Mouse (Mus musculus): Measurements from ENCODE around the gene Man1c1. TPM values are rescaled to one million over a fixed set of nuclear protein-coding genes. Genes with fewer than 3 reads are reported as not detected.
A peak's percentile ranks its signal among the peaks of the same experiment; 100 is the strongest.

Gene Man1c1
- polyA plus RNA-seq, 1 experiment from 2014 or later = 4.1 TPM

DNA sequence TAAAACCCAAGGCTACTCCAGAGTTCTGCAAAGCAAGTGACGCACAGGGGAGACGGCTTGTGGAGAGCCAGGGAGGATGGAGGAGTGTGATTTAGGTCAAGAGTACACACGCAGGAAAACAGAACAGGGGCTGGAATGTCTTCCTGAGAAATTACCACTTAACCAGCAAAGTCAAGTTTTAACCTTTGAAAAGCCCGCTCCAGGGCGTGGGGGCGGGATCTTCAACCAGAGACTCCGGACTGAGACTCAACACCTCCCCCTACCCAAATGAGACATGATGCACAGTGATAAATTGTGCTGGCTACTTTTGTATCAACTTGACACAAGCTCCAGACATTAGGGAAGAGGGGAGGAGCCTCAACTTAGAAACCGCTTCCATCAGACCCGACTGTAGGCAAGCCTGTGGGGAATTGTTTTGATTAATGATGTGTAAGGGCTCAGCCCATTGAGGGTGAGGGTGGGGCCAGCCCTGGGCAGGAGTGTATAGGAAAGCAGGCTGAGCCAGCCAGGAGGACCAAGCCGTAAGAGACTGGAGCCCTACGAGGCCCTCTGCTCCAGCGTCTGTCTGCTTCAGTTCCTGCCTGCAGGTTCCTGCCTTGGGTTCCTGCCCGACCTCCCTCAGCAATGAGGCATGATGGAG is 17.9 kb downstream of the Man1c1 start:
- Histone ChIP-seq H3K9ac (ENCODE audit: low read depth, low read length) (no peak overlapping the region), H3K27ac (ENCODE audit: low read depth, low read length) (no peak overlapping the region), H3K36me3 (ENCODE audit: control insufficient read depth, insufficient read depth, low read length) (peaks cover 2% of the 10 kb centered on the region; the same call in 1 of the 2 replicates), H3K4me1 (replicated peaks; ENCODE audit: control insufficient read depth, insufficient read depth, low read length) (peaks cover 12% of the 10 kb centered on the region), H3K27me3 (replicated peaks; ENCODE audit: control insufficient read depth, insufficient read depth, low read length) (no peaks in the 10 kb centered on the region), H3K4me2 (no peak overlapping the region), H3K9me3 (ENCODE audit: control insufficient read depth, low read length) (peaks cover 2% of the 10 kb centered on the region; the same call in 1 of the 2 replicates), H3K4me3 (ENCODE audit: low read depth, low read length) (no peak overlapping the region)
- no peak for DNase-seq (ENCODE audit: low spot score)
- WGBS = 77% methylated on average over 13 of the region's 13 CpGs
- ATAC-seq (replicated peaks; ENCODE audit: low FRiP score) = no peak

DNA sequence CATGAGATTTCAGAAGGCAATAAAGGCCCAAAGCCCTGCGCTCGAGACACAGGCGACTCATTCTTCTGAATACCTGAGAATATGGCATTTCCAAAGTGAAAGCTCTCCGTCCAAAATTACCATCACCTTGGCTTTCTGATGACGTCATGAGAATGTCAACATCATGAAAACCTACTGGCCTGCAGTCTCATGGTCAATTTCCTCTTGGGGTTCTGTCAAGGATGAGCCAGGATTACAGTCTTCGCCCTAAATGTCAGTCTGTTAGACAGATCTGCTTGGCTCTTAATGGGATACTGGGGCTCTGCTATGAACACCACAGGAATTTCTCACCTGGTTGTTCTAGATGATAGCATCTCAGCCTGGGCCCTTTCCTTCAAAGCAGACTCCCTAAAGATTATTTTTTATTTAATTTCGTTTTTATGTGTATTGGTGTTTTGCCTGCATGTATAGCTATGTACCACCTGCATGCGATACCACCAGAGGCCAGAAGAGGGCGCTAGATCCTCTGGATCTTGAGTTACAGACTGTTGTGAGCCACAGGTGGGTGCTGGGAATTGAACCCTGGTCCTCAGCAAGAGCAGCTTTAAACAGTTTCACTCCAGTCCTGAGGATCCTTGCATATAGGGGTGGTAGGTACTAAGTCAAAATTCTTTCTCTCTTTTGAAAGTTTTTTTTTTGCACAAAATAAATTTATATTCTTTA is 19.3 kb downstream of the Man1c1 start:
- ATAC-seq (replicated peaks; ENCODE audit: low FRiP score) (no peak), DNase-seq (ENCODE audit: low spot score) (no peak)
- 81% methylated on average over 9 of the region's 9 CpGs for WGBS
- Histone ChIP-seq H3K4me3 (ENCODE audit: low read depth, low read length) (no peak overlapping the region), H3K9ac (ENCODE audit: low read depth, low read length) (no peak overlapping the region), H3K4me1 (replicated peaks; ENCODE audit: control insufficient read depth, insufficient read depth, low read length) (peaks cover 12% of the 10 kb centered on the region), H3K9me3 (ENCODE audit: control insufficient read depth, low read length) (peaks cover 2% of the 10 kb centered on the region; the same call in 1 of the 2 replicates), H3K27ac (ENCODE audit: low read depth, low read length) (no peak overlapping the region), H3K27me3 (replicated peaks; ENCODE audit: control insufficient read depth, insufficient read depth, low read length) (no peaks in the 10 kb centered on the region), H3K36me3 (ENCODE audit: control insufficient read depth, insufficient read depth, low read length) (peaks cover 2% of the 10 kb centered on the region; the same call in 1 of the 2 replicates), H3K4me2 (no peak overlapping the region)

DNA sequence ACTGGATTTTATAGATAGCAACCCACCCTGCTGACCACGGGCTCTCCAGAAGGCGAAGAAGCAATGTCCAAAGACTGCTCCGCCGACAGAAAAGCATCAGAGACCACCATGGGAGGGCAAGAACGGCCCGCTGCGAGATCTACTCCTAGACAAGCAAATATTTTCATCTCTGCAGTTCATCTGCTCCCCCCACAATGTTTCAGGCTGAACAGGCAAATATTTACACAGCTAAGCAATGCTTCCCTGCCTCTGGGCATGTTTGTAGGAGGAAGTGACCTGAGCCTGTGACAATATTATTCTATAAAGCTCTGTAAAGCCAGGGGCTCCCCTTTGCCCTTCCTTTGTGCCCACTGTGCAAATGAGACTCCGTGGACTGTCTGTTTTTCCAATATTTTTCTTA is 20.2 kb downstream of the Man1c1 start:
- 47% methylated on average over 8 of the region's 8 CpGs for WGBS
- no peak overlapping the region; the same call in 1 of the 2 replicates for H3K27ac ChIP-seq (ENCODE audit: low read depth, low read length)
- H3K9ac ChIP-seq (ENCODE audit: low read depth, low read length) = no peak overlapping the region
- H3K4me2 ChIP-seq = peak overlapping the region; percentile 22
- peaks cover 12% of the 10 kb centered on the region for H3K4me1 ChIP-seq (replicated peaks; ENCODE audit: control insufficient read depth, insufficient read depth, low read length)
- peaks cover 2% of the 10 kb centered on the region; the same call in 1 of the 2 replicates for H3K36me3 ChIP-seq (ENCODE audit: control insufficient read depth, insufficient read depth, low read length)
- H3K27me3 ChIP-seq (replicated peaks; ENCODE audit: control insufficient read depth, insufficient read depth, low read length) = no peaks in the 10 kb centered on the region
- no peak overlapping the region for H3K4me3 ChIP-seq (ENCODE audit: low read depth, low read length)
- DNase-seq (ENCODE audit: low spot score) (no peak), ATAC-seq (replicated peaks; ENCODE audit: low FRiP score) (no peak)
- H3K9me3 ChIP-seq (ENCODE audit: control insufficient read depth, low read length) = peaks cover 2% of the 10 kb centered on the region; the same call in 1 of the 2 replicates

DNA sequence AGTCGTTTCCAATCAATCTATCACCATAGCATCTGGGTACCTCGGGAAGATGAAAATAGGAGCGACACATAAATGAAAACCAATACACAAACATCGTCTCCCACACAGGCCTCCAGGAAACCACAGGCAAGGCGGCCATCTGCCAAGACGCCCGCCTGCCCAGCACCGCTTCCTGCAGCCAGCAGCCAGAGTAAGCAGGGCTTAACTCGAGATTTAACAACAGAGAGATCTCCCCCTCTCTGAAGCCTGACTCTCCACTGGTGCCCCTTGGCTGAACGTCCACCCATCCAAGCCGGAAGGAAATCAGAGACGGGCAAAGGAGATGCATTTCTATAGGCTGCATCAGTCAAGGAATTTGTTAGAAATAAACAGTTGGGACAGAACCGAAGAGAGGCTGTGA is 21.1 kb downstream of the Man1c1 start:
- WGBS = 27% methylated on average over 13 of the region's 13 CpGs
- no peak for DNase-seq (ENCODE audit: low spot score)
- Histone ChIP-seq H3K9me3 (ENCODE audit: control insufficient read depth, low read length) (peaks cover 2% of the 10 kb centered on the region; the same call in 1 of the 2 replicates), H3K27ac (ENCODE audit: low read depth, low read length) (peak overlapping the region; percentile 36), H3K4me2 (peak overlapping the region; percentile 8; the same call in 1 of the 2 replicates), H3K27me3 (replicated peaks; ENCODE audit: control insufficient read depth, insufficient read depth, low read length) (no peaks in the 10 kb centered on the region), H3K4me1 (replicated peaks; ENCODE audit: control insufficient read depth, insufficient read depth, low read length) (peaks cover 16% of the 10 kb centered on the region), H3K9ac (ENCODE audit: low read depth, low read length) (no peak overlapping the region), H3K36me3 (ENCODE audit: control insufficient read depth, insufficient read depth, low read length) (peaks cover 2% of the 10 kb centered on the region; the same call in 1 of the 2 replicates), H3K4me3 (ENCODE audit: low read depth, low read length) (no peak overlapping the region)
- ATAC-seq (replicated peaks; ENCODE audit: low FRiP score) = no peak

- 75% methylated on average over 8 of the region's 8 CpGs for WGBS
- H3K36me3 ChIP-seq (ENCODE audit: control insufficient read depth, insufficient read depth, low read length) = peaks cover 2% of the 10 kb centered on the region; the same call in 1 of the 2 replicates
- H3K27ac ChIP-seq (ENCODE audit: low read depth, low read length) = peak overlapping the region; percentile 36; the same call in 1 of the 2 replicates
- no peak for DNase-seq (ENCODE audit: low spot score)
- H3K9ac ChIP-seq (ENCODE audit: low read depth, low read length) = no peak overlapping the region
- ATAC-seq (replicated peaks; ENCODE audit: low FRiP score) = no peak
- H3K4me1 ChIP-seq (replicated peaks; ENCODE audit: control insufficient read depth, insufficient read depth, low read length) = peaks cover 16% of the 10 kb centered on the region
- no peak overlapping the region for H3K4me2 ChIP-seq
- no peak overlapping the region for H3K4me3 ChIP-seq (ENCODE audit: low read depth, low read length)
- peaks cover 2% of the 10 kb centered on the region; the same call in 1 of the 2 replicates for H3K9me3 ChIP-seq (ENCODE audit: control insufficient read depth, low read length)
- H3K27me3 ChIP-seq (replicated peaks; ENCODE audit: control insufficient read depth, insufficient read depth, low read length) = no peaks in the 10 kb centered on the region
Measured at GRCm38 (mm10) chr4:134682423-134682822, 21.7 kb downstream of the Man1c1 start.

DNA sequence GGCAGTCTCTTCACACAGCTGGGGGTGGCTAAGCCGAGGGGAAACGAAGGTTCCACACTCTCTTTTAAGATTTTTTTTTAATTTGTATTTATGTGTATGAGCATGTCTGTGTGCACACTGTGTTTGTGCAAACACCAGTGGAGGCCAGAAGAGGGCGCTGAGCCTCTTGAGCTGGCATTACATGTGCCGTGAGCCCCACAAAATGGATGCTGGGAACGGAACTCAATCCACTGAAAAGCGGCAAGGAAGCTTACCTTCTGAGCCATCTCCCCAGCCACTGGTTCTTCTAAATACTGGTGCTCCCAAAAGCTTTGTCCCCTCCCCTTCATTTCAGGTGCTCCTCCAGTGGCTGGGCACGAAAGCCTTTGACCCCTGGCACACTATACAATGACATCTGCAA is 22.3 kb downstream of the Man1c1 start:
- Histone ChIP-seq H3K4me3 (ENCODE audit: low read depth, low read length) (no peak overlapping the region), H3K27me3 (replicated peaks; ENCODE audit: control insufficient read depth, insufficient read depth, low read length) (no peaks in the 10 kb centered on the region), H3K4me1 (replicated peaks; ENCODE audit: control insufficient read depth, insufficient read depth, low read length) (peaks cover 16% of the 10 kb centered on the region), H3K36me3 (ENCODE audit: control insufficient read depth, insufficient read depth, low read length) (peaks cover 2% of the 10 kb centered on the region; the same call in 1 of the 2 replicates), H3K27ac (ENCODE audit: low read depth, low read length) (no peak overlapping the region), H3K9me3 (ENCODE audit: control insufficient read depth, low read length) (peaks cover 2% of the 10 kb centered on the region; the same call in 1 of the 2 replicates), H3K9ac (ENCODE audit: low read depth, low read length) (no peak overlapping the region), H3K4me2 (no peak overlapping the region)
- WGBS = 87% methylated on average over 7 of the region's 7 CpGs
- ATAC-seq (replicated peaks; ENCODE audit: low FRiP score) (no peak), DNase-seq (ENCODE audit: low spot score) (no peak)

GRCm38 (mm10) chr4:134677556-134678508 is 26.3 kb downstream of the Man1c1 start:
- no peak overlapping the region for H3K9ac ChIP-seq (ENCODE audit: low read depth, low read length)
- H3K27ac ChIP-seq (ENCODE audit: low read depth, low read length) = no peak overlapping the region
- H3K4me3 ChIP-seq (ENCODE audit: low read depth, low read length) = no peak overlapping the region
- no peaks in the 10 kb centered on the region for H3K27me3 ChIP-seq (replicated peaks; ENCODE audit: control insufficient read depth, insufficient read depth, low read length)
- DNase-seq (ENCODE audit: low spot score) (no peak), ATAC-seq (replicated peaks; ENCODE audit: low FRiP score) (no peak)
- H3K4me1 ChIP-seq (replicated peaks; ENCODE audit: control insufficient read depth, insufficient read depth, low read length) = peaks cover 17% of the 10 kb centered on the region
- H3K4me2 ChIP-seq = no peak overlapping the region
- WGBS = 49% methylated on average over 17 of the region's 17 CpGs
- no peaks in the 10 kb centered on the region for H3K9me3 ChIP-seq (ENCODE audit: control insufficient read depth, low read length)
- H3K36me3 ChIP-seq (ENCODE audit: control insufficient read depth, insufficient read depth, low read length) = no peaks in the 10 kb centered on the region

DNA sequence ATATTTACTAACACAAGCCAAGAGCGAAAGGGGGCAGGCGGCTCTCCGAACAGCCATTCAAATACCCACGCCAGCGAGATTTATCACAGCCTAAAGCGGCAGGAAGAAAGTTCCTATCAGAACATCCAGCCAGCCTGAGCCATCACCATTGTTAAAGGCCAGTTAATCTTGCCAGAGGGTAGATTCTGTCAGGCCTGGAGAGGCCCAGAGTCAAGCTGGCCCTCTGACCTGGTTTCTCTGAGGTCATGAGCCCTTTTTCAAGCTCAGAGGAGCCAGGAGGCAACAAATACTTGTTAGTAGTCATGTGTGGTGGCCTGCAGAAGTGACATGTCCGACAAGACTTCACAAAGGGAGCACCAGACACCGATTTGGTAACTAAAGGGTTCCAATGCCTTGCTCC is 28.3 kb downstream of the Man1c1 start:
- H3K4me1 ChIP-seq (replicated peaks; ENCODE audit: control insufficient read depth, insufficient read depth, low read length) = peaks cover 12% of the 10 kb centered on the region
- H3K27ac ChIP-seq (ENCODE audit: low read depth, low read length) = no peak overlapping the region
- no peaks in the 10 kb centered on the region for H3K9me3 ChIP-seq (ENCODE audit: control insufficient read depth, low read length)
- no peak overlapping the region for H3K9ac ChIP-seq (ENCODE audit: low read depth, low read length)
- no peaks in the 10 kb centered on the region for H3K36me3 ChIP-seq (ENCODE audit: control insufficient read depth, insufficient read depth, low read length)
- H3K4me3 ChIP-seq (ENCODE audit: low read depth, low read length) = no peak overlapping the region
- DNase-seq (ENCODE audit: low spot score) (no peak), ATAC-seq (replicated peaks; ENCODE audit: low FRiP score) (no peak)
- WGBS = 54% methylated on average over 8 of the region's 8 CpGs
- no peaks in the 10 kb centered on the region for H3K27me3 ChIP-seq (replicated peaks; ENCODE audit: control insufficient read depth, insufficient read depth, low read length)
- H3K4me2 ChIP-seq = no peak overlapping the region
